ENCODE assay signal across 9 mouse cellular contexts in the genomic region with DNA sequence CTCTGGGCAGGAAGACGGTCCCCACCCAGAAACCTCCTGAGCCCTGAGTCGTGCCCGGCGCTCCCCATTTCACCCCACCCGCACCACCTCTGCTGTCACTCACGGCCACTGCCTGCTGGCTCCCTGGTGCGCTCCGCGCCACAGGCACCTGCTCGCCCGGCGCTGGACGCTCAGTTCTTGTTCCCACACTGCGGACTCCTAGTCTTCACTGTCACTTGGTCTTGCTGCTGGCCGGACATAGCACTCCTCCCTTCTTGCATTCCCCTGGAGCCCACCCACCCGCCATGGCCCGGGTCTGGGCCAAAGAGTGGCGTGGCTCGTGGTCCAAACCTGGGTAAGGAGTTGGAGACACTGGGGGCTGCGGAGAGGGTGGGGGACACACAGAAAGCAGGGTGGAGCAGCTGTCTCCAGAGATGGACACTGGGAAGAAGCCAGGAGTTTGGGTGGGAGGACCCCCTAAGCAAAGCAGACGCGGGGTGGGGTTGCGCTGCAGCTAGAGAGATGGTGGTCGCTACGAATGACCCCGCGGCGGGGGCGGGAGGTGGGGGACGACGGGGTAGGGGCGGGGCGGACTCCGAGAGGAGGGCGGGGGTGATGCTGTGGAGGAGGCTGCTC. TPM values are rescaled to one million over a fixed set of nuclear protein-coding genes. Genes with fewer than 3 reads are reported as not detected.
A peak's percentile ranks its signal among the peaks of the same experiment; 100 is the strongest.
DNase-seq lines count a peak whose midpoint lies in the region; ATAC-seq and TF ChIP-seq lines count a peak whose summit lies in the region.
"Had no signal": no experiment of that assay in that cellular context is flagged by ENCODE, and none has a peak within 500 bp of the region (broad histone marks: within the 10 kb centered on the region; RNA-seq: fewer than 3 reads in every experiment).

A gene (plus strand): TSS at position 233 of the 615 bp plus-strand sequence.

- H3K4me3 ChIP-seq in heart, embryonic 15.5 days: peak within 1 kb of the TSS; percentile 52
- H3K4me3 ChIP-seq in hindbrain, embryonic 10.5 days: peak within 1 kb of the TSS; percentile 76
- peak within 1 kb of the TSS; percentile 54 for H3K4me3 ChIP-seq in limb, embryonic 15.5 days
- H3K4me3 ChIP-seq in stomach, embryonic 15.5 days (replicated peaks): peak within 1 kb of the TSS; percentile 45
- no peak within 1 kb of the TSS for H3K4me3 ChIP-seq in lung, adult 2 months (replicated peaks; ENCODE audit: extremely low read depth, low read depth, low read length)

- no peaks in the 10 kb centered on the region for H3K9me3 ChIP-seq in heart, embryonic 15.5 days (replicated peaks)
- no peaks in the 10 kb centered on the region for H3K9me3 ChIP-seq in hindbrain, embryonic 10.5 days
- H3K9me3 ChIP-seq in limb, embryonic 15.5 days: no peaks in the 10 kb centered on the region
- H3K9me3 ChIP-seq in stomach, embryonic 15.5 days: no peaks in the 10 kb centered on the region

- no peak within 1 kb of the TSS for H3K27ac ChIP-seq in heart, embryonic 15.5 days
- peak within 1 kb of the TSS; percentile 87 for H3K27ac ChIP-seq in hindbrain, embryonic 10.5 days
- H3K27ac ChIP-seq in limb, embryonic 15.5 days: no peak within 1 kb of the TSS; the same call in 1 of the 2 replicates
- H3K27ac ChIP-seq in stomach, embryonic 15.5 days: no peak within 1 kb of the TSS

- H3K4me1 ChIP-seq in heart, embryonic 15.5 days (replicated peaks): peaks cover 17% of the 10 kb centered on the region
- peaks cover 52% of the 10 kb centered on the region for H3K4me1 ChIP-seq in hindbrain, embryonic 10.5 days (replicated peaks)
- H3K4me1 ChIP-seq in limb, embryonic 15.5 days: peaks cover 36% of the 10 kb centered on the region
- H3K4me1 ChIP-seq in stomach, embryonic 15.5 days: peaks cover 17% of the 10 kb centered on the region; the same call in 1 of the 2 replicates
- no peaks in the 10 kb centered on the region for H3K4me1 ChIP-seq in lung, adult 2 months (ENCODE audit: control insufficient read depth, insufficient read depth, low read length)

- TF ChIP-seq POLR2A in lung, adult 2 months (IDR thresholded peaks at IDR 0.05; ENCODE audit: borderline replicate concordance, extremely low read depth, low read depth, low read length): no peak

- intact Hi-C loops in heart, postnatal 10 days (cut with DNase I): no loop called here

- DNase-seq in heart, postnatal 10 days: no peak
- DNase-seq in R1 (ENCODE audit: low read depth, low spot score): peak; percentile 6
- peak; percentile 49 for DNase-seq in hindbrain, embryonic 10.5 days (ENCODE audit: low spot score)
- no peak for DNase-seq in lung, adult 2 months
- no peak for DNase-seq in urinary bladder, postnatal 10 days (ENCODE audit: low spot score)

- TF ChIP-seq CTCF in lung, adult 2 months (IDR thresholded peaks at IDR 0.05; ENCODE audit: insufficient read depth, low read length): no peak

- no peak for ATAC-seq in heart, embryonic 15.5 days (replicated peaks; ENCODE audit: insufficient number of reproducible peaks, insufficient read depth, low FRiP score, low read depth)
- ATAC-seq in limb, embryonic 15.5 days (ENCODE audit: insufficient number of reproducible peaks, low FRiP score, low TSS enrichment, low read depth): no peak
- no peak for ATAC-seq in stomach, embryonic 15.5 days (ENCODE audit: insufficient read depth, low FRiP score, low read depth)

- H3K27me3 ChIP-seq in heart, embryonic 15.5 days: peaks cover 75% of the 10 kb centered on the region
- peaks cover 73% of the 10 kb centered on the region for H3K27me3 ChIP-seq in hindbrain, embryonic 10.5 days (ENCODE audit: insufficient read depth, poor library complexity, severe bottlenecking)
- H3K27me3 ChIP-seq in limb, embryonic 15.5 days: peaks cover 79% of the 10 kb centered on the region
- H3K27me3 ChIP-seq in stomach, embryonic 15.5 days (replicated peaks): peaks cover 68% of the 10 kb centered on the region

- no peaks in the 10 kb centered on the region for H3K36me3 ChIP-seq in heart, embryonic 15.5 days
- H3K36me3 ChIP-seq in hindbrain, embryonic 10.5 days: no peaks in the 10 kb centered on the region
- H3K36me3 ChIP-seq in limb, embryonic 15.5 days: no peaks in the 10 kb centered on the region
- no peaks in the 10 kb centered on the region for H3K36me3 ChIP-seq in stomach, embryonic 15.5 days

- peak within 1 kb of the TSS; percentile 86 for H3K4me2 ChIP-seq in heart, embryonic 15.5 days
- H3K4me2 ChIP-seq in limb, embryonic 15.5 days: peak within 1 kb of the TSS; percentile 94
- H3K4me2 ChIP-seq in stomach, embryonic 15.5 days: peak within 1 kb of the TSS; percentile 92

- peak within 1 kb of the TSS; percentile 15; the same call in 1 of the 2 replicates for H3K9ac ChIP-seq in heart, embryonic 15.5 days
- H3K9ac ChIP-seq in limb, embryonic 15.5 days: peak within 1 kb of the TSS; percentile 54
- no peak within 1 kb of the TSS; the same call in 1 of the 2 replicates for H3K9ac ChIP-seq in stomach, embryonic 15.5 days

- 2% methylated on average over 28 of the region's 35 CpGs for WGBS in heart, embryonic 15.5 days
- under 1% methylated on average over 33 of the region's 35 CpGs for WGBS in hindbrain, embryonic 10.5 days
- 2% methylated on average over 31 of the region's 35 CpGs for WGBS in limb, embryonic 15.5 days
- 1% methylated on average over 23 of the region's 35 CpGs for WGBS in stomach, embryonic 15.5 days
- WGBS in lung, adult 2 months: 4% methylated on average over 28 of the region's 35 CpGs

RNA-seq across cellular contexts. Expression of the gene that starts here (rescaled TPM):
- 0.24 and 0.36 TPM in 2 replicates for polyA plus RNA-seq in heart, embryonic 15.5 days (2015; fragmentation: Nextera tagmentation; extraction: Ambion mirVana)
- total RNA-seq in heart, postnatal 10 days (2021): under 1 TPM; 0.30 to 0.69 TPM
- 7.4 and 9.0 TPM in 2 replicates for polyA plus RNA-seq in hindbrain, embryonic 10.5 days (2016; fragmentation: Nextera tagmentation; extraction: Ambion mirVana)
- 6.0 and 8.1 TPM in 2 replicates for polyA plus RNA-seq in limb, embryonic 15.5 days (2015; fragmentation: Nextera tagmentation; extraction: Ambion mirVana)
- polyA plus RNA-seq in stomach, embryonic 15.5 days (2015; fragmentation: Nextera tagmentation; extraction: Ambion mirVana): 0.46 and 1.2 TPM in 2 replicates
- 4.6 and 6.1 TPM in 2 replicates for polyA plus RNA-seq in lung, adult 2 months (2012; rRNA removed)
- total RNA-seq: MEL had no signal

Comparison
In these comparisons a context has a peak if more than half of its experiments do, and no peak if none do; other contexts are left out.
1. DNase-seq: peak in R1 (single experiment) and hindbrain, embryonic 10.5 days (single experiment); none in heart, postnatal 10 days (0 of 2), lung, adult 2 months (single experiment) and urinary bladder, postnatal 10 days (single experiment).
2. Peak in every context shown above with its lines, with median percentiles within 50 percentile points of each other: H3K4me2 ChIP-seq.